Mouse (Mus musculus) hindbrain, embryonic 11.5 days (tissue): ENCODE data around the gene Rnf123. TPM values are rescaled to one million over a fixed set of nuclear protein-coding genes. Genes with fewer than 3 reads are reported as not detected.
A peak's percentile ranks its signal among the peaks of the same experiment; 100 is the strongest.

Experiments used
- ATAC-seq: fragments of 200-750 bp; cut with Nextera tagmentation; 2 replicates; pipeline ENCODE4 v1.8.0; 2017; ENCODE audit warnings: mild to moderate bottlenecking, moderate TSS enrichment, moderate library complexity; ENCODE audit not compliant: low FRiP score
- DNase-seq: peaks from one replicate; pipeline ENCODE4 v3.0.0-alpha.2; 2015; ENCODE audit warnings: low spot score
- H3K27ac ChIP-seq: fragments of 300-500 bp; sonication (generic); 2 replicates; pipeline ENCODE4 v1.5.1; 2014; ENCODE audit warnings: mild to moderate bottlenecking, low read depth, low read length
- H3K27me3 ChIP-seq: fragments of 300-500 bp; sonication (generic); 2 replicates; pipeline ENCODE4 v1.6.1; 2014; ENCODE audit warnings: mild to moderate bottlenecking, low read length, moderate library complexity, mixed read lengths; ENCODE audit not compliant: control insufficient read depth, insufficient read depth
- H3K36me3 ChIP-seq: fragments of 300-500 bp; sonication (generic); 2 replicates; pipeline ENCODE4 v1.6.1; 2014; ENCODE audit warnings: mild to moderate bottlenecking, low read length, moderate library complexity, mixed read lengths; ENCODE audit not compliant: control insufficient read depth, insufficient read depth
- H3K4me1 ChIP-seq: fragments of 300-500 bp; sonication (generic); replicated peaks from 2 replicates; pipeline ENCODE4 v1.6.1; 2014; ENCODE audit warnings: low read length, mixed read lengths; ENCODE audit not compliant: control insufficient read depth, insufficient read depth
- H3K4me2 ChIP-seq: fragments of 300-500 bp; sonication (generic); replicated peaks from 2 replicates; pipeline ENCODE4 v1.6.1; 2014; ENCODE audit warnings: mild to moderate bottlenecking, low read depth, low read length
- H3K4me3 ChIP-seq: fragments of 300-500 bp; sonication (generic); 2 replicates; pipeline ENCODE4 v1.5.1; 2014; ENCODE audit warnings: low read depth, low read length
- H3K9ac ChIP-seq: fragments of 300-500 bp; sonication (generic); 2 replicates; pipeline ENCODE4 v1.6.1; 2014; ENCODE audit warnings: low read depth, low read length
- H3K9me3 ChIP-seq: fragments of 300-500 bp; sonication (generic); 2 replicates; pipeline ENCODE4 v1.6.1; 2016; ENCODE audit warnings: low read length; ENCODE audit not compliant: control insufficient read depth
- WGBS: fragments of 180-500 bp; shearing (Covaris S2); extraction: QIAGEN DNeasy Blood & Tissue Kit; methylation state at CpG from one replicate; pipeline ENCODE4 v1.1.7; 2014; 5-methylcytosine and 5-hydroxymethylcytosine counted together
- polyA plus RNA-seq: library from polyadenylated mRNA; unstranded; fragments of >200 nt; fragmentation: Nextera tagmentation; extraction: Ambion mirVana; gene quantifications from 2 replicates; pipeline ENCODE4 v1.2.1, GENCODE M21; 2014

Rnf123 gene
- polyA plus RNA-seq, 1 experiment from 2014 or later, result 26.5 TPM

DNA sequence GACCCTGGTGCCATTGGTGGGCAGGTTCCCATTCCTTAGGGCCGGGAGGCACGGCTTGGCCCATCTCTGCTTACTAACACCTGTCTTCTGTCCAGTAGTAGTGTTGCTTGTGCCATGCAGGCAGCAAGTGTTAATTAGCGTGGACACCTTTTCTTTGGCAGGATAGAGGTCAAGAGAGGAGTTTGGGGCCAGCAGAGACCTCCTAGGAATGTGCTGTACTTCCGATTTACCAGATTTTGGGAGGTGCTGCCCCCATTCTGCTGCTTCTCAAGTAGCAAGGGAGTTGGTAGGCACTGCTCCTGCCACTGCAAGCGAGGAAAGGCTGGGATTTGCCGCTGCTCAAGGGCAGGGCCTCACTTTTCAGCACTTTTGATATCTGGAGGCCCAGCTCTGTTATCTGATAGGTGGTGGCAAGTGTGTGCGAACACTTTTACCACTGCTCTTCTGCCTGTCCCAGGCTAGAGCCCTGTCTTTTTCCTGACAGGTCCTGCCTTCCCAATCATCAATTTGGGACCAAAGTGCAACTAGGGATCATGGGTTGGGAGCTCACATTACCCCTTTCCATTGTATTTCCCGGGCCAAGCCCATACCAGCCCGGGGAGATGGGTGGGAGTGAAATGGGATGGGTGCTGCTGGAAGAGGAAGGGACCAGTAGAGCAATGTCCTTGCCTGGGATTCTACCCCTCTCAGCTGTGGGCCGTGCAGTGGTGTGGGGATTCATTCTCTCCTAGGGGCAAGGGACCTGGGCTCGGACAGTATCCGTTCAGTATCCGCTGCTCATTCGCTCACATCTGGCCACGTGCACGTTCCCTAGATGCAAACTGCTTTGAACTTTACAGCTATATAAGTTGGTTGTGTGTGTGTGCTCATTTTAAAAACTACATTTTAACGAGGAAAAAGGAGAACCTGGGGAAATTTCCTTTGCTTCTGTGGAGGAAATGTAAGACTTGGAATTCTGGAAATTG is 35.3 kb downstream of the Rnf123 start:
- Histone ChIP-seq H3K27me3 (no peaks in the 10 kb centered on the region), H3K4me3 (peak overlapping the region; percentile 59), H3K4me2 (peak overlapping the region; percentile 93), H3K4me1 (peaks cover 9% of the 10 kb centered on the region; the same call in 1 of the 2 replicates), H3K9ac (peak overlapping the region; percentile 42; the same call in 1 of the 2 replicates), H3K36me3 (0 out of 2 replicates have a peak, but pooled peaks cover 5% of the 10 kb centered on the region), H3K27ac (no peak overlapping the region), H3K9me3 (no peaks in the 10 kb centered on the region)
- 51% methylated on average over 17 of the region's 17 CpGs for WGBS
- no peak for ATAC-seq
- peak; percentile 19 for DNase-seq

DNA sequence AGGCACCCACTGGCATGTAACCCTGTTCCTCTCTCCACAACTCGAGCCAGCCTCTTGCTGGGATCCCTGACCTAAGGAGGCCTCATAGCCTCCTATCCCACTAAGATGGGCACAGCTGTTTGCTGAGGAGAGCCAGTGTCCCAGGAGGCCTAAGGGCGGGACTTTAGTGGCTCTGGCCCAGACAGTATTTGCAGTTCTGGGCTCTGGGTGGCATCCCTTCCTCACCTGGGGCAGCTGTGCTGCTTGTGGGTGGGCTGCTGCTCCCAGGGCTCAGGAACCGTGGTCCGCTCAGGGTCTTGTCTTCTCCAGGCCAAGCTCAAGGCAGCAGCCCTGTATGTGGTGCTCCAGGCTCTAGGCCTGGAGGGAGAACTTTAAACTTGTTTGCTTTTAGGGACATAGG is 36.6 kb downstream of the Rnf123 start:
- Histone ChIP-seq H3K9me3 (no peaks in the 10 kb centered on the region), H3K4me2 (no peak overlapping the region), H3K4me1 (peaks cover 9% of the 10 kb centered on the region; the same call in 1 of the 2 replicates), H3K27ac (no peak overlapping the region), H3K36me3 (0 out of 2 replicates have a peak, but pooled peaks cover 5% of the 10 kb centered on the region), H3K27me3 (no peaks in the 10 kb centered on the region), H3K4me3 (no peak overlapping the region), H3K9ac (no peak overlapping the region)
- ATAC-seq, result no peak
- no peak for DNase-seq
- WGBS, result 92% methylated on average over 4 of the region's 4 CpGs

DNA sequence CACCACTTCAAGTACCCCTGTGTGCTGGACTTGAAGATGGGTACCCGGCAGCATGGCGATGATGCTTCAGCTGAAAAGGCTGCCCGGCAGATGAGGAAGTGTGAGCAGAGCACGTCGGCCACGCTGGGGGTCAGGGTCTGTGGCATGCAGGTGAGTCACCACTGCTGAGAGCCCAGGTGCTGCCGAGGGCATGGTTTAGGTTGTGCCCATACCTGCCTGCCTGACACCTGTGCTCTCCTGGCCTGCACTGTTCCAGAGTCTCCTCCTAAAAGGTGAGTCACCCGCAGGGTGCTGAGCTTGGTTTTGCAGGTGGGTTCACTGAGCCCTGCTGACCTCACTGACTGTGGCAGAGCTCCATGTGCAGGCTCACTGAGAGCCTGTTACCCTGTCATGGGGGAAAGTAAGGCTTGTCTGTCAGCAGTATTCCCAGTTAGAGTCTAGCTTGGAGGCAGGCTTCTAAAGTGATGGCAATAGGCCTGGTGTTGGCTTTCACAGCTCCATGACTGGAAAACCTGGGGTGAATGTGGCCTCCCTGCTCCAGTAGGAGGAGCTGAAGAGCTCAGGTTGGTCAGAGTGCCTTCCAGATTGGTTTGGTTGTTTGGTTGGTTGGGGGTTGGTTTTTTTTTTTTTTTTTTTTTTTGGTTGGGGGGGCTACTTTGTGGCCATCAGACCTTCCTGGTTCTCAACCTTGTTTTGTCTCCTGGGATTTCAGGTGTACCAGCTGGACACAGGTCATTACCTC is 38.2 kb downstream of the Rnf123 start:
- Histone ChIP-seq H3K9ac (no peak overlapping the region), H3K36me3 (peaks cover 9% of the 10 kb centered on the region; the same call in 1 of the 2 replicates), H3K27me3 (no peaks in the 10 kb centered on the region), H3K4me2 (no peak overlapping the region), H3K4me3 (no peak overlapping the region), H3K27ac (no peak overlapping the region), H3K9me3 (no peaks in the 10 kb centered on the region), H3K4me1 (peaks cover 9% of the 10 kb centered on the region; the same call in 1 of the 2 replicates)
- 96% methylated on average over 8 of the region's 8 CpGs for WGBS
- DNase-seq (no peak), ATAC-seq (no peak)

DNA sequence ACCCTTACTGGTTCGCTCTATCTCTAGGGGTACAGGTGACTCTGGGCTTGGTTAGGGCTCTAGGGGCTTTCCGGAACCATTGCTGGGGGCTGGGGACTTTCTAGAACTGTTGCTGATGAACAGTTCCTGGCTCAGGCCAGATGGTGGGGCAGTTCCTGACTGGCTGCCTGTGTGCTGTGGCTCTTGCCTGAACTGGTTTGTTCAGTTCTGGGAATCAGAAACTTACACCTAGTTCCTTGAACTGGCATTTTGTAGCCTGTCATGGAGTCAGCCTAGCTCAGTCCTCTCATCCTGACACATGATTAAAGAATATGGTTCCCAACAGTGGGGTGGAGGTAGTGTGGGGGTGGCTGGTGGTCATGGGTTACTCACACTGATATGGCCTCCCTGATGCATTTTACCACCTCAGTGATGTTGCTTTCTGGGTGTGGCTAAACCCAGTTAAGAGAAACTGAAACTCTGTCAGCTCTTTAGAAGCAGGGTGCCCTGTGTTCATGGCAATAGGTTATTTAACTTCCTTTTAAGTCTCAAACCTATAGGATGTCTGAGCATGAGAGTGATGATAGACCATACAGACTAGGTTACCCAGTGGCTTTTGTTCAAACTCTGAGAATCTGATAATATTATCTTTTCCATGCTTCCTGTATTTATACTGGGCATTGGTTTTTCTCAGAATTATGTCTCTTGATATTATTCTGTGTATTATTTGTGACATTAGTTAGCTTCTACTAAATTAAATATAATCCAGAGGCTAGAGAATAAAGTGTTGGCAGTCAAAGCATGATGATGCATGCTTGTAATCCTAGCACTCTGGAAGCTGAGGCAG is 47.6 kb downstream of the Rnf123 start:
- 96% methylated on average over 2 of the region's 2 CpGs for WGBS
- no peak for DNase-seq
- no peak overlapping the region for H3K4me3 ChIP-seq
- no peaks in the 10 kb centered on the region for H3K27me3 ChIP-seq
- no peaks in the 10 kb centered on the region for H3K4me1 ChIP-seq
- H3K27ac ChIP-seq, result no peak overlapping the region
- no peak for ATAC-seq
- H3K9me3 ChIP-seq, result no peaks in the 10 kb centered on the region
- no peak overlapping the region for H3K4me2 ChIP-seq
- H3K36me3 ChIP-seq, result 0 out of 2 replicates have a peak, but pooled peaks cover 5% of the 10 kb centered on the region
- no peak overlapping the region for H3K9ac ChIP-seq

DNA sequence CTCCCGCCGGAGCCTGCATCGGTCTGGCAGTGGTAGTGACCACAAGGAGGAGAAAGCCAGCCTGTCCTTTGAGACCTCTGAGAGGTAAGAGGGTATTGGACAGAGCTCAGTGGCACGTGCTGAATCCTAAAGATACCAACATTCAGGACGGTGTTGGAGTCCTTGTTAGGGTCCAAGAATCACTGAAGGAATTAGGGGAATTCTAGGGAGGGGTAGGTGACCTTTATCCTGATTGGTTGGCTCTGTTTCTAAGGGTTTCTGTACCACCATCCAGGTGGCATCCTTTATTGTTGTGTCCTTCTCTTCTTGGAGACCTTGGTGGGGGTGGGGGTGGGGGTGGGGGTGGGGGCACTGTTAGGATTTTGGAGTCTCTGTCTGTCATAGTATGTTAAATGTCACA is 51.0 kb downstream of the Rnf123 start:
- no peak overlapping the region for H3K4me2 ChIP-seq
- 93% methylated on average over 5 of the region's 5 CpGs for WGBS
- no peak overlapping the region for H3K27ac ChIP-seq
- DNase-seq, result no peak
- H3K36me3 ChIP-seq, result 0 out of 2 replicates have a peak, but pooled peaks cover 5% of the 10 kb centered on the region
- no peak overlapping the region for H3K4me3 ChIP-seq
- no peaks in the 10 kb centered on the region for H3K27me3 ChIP-seq
- H3K4me1 ChIP-seq, result no peaks in the 10 kb centered on the region
- ATAC-seq, result no peak
- no peaks in the 10 kb centered on the region for H3K9me3 ChIP-seq
- H3K9ac ChIP-seq, result no peak overlapping the region

DNA sequence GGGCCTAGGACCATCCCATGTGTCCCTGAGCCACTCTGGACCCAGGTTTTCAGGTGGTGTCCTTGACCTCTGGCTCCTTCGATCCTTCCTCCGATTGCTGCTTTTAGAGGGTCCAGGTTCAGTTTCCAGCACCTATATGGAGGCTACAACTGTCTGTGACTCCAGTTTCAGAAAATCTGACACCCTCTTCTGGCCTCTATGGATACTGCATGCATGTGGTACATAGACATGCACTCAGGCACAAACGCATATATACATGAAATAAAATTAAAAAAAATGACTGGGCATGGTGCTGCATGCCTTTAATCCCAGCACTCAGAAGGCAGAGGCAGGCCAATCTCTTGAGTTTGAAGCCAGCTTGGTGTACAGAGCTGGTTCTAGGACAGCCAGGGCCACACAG is 55.3 kb downstream of the Rnf123 start:
- 97% methylated on average over 3 of the region's 3 CpGs for WGBS
- peaks cover 7% of the 10 kb centered on the region for H3K36me3 ChIP-seq
- no peak overlapping the region for H3K4me2 ChIP-seq
- no peak overlapping the region for H3K4me3 ChIP-seq
- H3K4me1 ChIP-seq, result no peaks in the 10 kb centered on the region
- H3K9ac ChIP-seq, result no peak overlapping the region
- no peaks in the 10 kb centered on the region for H3K27me3 ChIP-seq
- no peak for DNase-seq
- no peaks in the 10 kb centered on the region for H3K9me3 ChIP-seq
- no peak for ATAC-seq
- H3K27ac ChIP-seq, result no peak overlapping the region

DNA sequence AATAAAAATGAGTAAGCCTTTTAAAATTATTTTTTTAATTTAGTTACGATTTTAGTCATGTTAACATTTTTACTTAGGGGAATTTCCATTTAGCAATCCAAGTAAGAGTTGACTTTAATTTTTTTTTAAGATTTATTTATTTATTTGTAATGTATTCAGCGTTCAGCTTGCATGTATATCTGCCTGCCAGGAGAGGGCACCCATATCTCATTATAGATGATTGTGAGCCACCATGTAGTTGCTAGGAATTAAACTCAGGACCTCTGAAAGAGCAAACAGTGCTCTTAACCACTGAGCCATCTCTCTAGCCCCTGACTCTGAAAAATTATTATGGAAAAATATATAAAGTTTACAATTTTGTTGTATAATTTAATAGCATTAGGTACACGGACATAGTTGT is 56.6 kb downstream of the Rnf123 start:
- H3K4me1 ChIP-seq, result no peaks in the 10 kb centered on the region
- ATAC-seq, result no peak
- H3K27me3 ChIP-seq, result no peaks in the 10 kb centered on the region
- no peak overlapping the region for H3K4me2 ChIP-seq
- peaks cover 6% of the 10 kb centered on the region for H3K36me3 ChIP-seq
- 92% methylated on average over 3 of the region's 3 CpGs for WGBS
- H3K9ac ChIP-seq, result no peak overlapping the region
- no peak overlapping the region for H3K27ac ChIP-seq
- H3K9me3 ChIP-seq, result no peaks in the 10 kb centered on the region
- no peak for DNase-seq
- H3K4me3 ChIP-seq, result no peak overlapping the region

DNA sequence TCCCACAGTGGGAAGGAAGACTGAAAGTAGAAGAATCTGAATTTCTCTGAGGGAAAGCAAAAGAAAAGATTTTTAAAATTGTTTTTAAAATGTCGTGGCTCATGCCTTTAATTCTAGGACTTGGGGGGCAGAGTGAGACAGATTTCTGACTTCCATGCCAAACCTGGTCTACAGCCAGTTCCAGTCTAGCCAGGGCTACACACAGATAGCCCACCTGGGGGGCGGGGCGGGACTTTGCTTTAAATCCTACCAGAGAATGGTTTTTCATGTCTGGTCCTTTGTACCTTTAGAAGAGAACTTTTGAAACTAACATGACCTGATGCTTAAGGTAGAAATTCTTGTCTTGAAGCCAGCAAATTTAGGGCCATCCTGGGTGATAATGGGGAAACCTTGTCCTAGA is 59.9 kb downstream of the Rnf123 start:
- peaks cover 6% of the 10 kb centered on the region for H3K36me3 ChIP-seq
- 94% methylated on average over 3 of the region's 3 CpGs for WGBS

More for the DNA sequence above, 59.9 kb downstream of the Rnf123 start:
- Histone ChIP-seq H3K4me2 (no peak overlapping the region), H3K9ac (no peak overlapping the region), H3K4me3 (no peak overlapping the region), H3K27me3 (no peaks in the 10 kb centered on the region), H3K4me1 (no peaks in the 10 kb centered on the region), H3K9me3 (no peaks in the 10 kb centered on the region), H3K27ac (no peak overlapping the region)
- no peak for ATAC-seq
- DNase-seq, result no peak
